Mouse (Mus musculus): ENCODE measurements around the gene Speer4f1. TPM values are rescaled to one million over a fixed set of nuclear protein-coding genes. Genes with fewer than 3 reads are reported as not detected.
"Not testable (repeated sequence)": the region's sequence is repeated elsewhere in the genome, so short reads cannot be mapped to it uniquely, and the experiment has no call there.

The Speer4f1 gene
- polyA plus RNA-seq (2016; fragmentation: Nextera tagmentation; extraction: Ambion mirVana), result not detected in 2 replicates

DNA sequence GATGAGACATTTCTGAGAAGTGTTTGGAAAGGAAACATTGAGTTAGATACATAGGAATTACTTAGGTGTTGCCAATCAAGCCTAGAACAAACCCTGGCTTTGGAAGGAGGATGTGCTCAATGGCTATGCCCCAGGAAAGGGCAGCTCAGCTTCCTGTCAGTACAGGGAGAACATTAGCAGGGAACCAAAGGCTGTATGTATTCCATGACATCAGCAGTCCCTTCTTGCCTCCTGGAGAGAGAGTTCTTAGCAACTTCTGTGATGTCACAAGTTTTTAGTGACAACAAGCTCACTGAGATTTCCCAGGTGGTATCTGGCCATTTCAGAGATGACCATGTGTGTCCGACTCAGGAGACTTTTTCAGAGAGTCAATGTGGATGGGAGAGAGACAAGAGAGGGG lies at the start of gene Speer4f1:
Speer4f1 (plus strand) TSS at position 301 of the 400 bp plus-strand sequence.
- not testable (repeated sequence) for H3K4me3 ChIP-seq; H3K9me3 ChIP-seq; DNase-seq (ENCODE audit: low spot score); H3K4me1 ChIP-seq; H3K27me3 ChIP-seq (ENCODE audit: insufficient read depth, poor library complexity, severe bottlenecking); H3K27ac ChIP-seq; H3K36me3 ChIP-seq
- 69% methylated on average over 1 of the region's 1 CpGs for WGBS

DNA sequence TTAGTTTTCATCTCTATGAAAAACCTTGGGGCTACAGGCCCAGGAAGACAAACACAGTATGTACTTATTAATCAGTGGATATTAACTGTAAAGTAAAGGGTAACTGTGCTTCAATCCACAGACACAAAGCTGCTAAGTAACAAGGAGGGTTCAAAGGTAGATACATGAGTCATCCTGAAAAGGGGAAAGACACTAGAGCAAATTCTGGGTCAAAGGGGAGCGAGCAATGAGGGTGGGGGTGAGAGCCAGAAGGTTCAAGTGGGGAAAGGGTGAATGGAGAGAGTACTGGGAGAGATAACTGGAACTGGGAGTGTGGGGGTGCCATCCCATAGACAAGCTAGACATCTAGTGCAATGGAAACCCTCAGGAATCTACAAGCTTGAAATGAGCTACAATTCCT lies 49.0 kb upstream of the Speer4f1 start:
- no peak overlapping the region for H3K4me3 ChIP-seq
- DNase-seq (ENCODE audit: low spot score), result no peak
- no peaks in the 10 kb centered on the region for H3K27me3 ChIP-seq (ENCODE audit: insufficient read depth, poor library complexity, severe bottlenecking)
- H3K4me1 ChIP-seq, result no peaks in the 10 kb centered on the region
- H3K27ac ChIP-seq, result no peak overlapping the region
- WGBS, result 88% methylated on average over 1 of the region's 1 CpGs
- no peaks in the 10 kb centered on the region for H3K9me3 ChIP-seq
- no peaks in the 10 kb centered on the region for H3K36me3 ChIP-seq

DNA sequence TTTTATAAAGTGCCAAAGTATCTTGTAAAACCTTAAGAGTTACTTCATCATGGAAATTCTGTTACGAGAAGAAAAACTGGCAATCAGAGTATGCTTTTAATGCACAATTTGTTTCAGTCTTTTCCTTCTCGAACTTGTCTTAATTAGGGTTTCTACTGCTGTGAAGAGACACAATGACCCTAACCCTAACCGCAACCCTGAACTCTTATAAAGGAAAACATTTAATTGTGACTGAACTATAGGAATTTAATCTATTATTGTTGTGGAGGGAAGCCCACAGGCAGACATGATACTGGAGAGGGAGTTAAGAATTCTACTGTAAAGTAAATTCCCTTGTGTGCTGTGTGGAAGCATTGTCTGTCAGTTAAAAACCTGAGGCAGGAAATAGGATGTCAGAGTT lies 41.2 kb upstream of the Speer4f1 start:
- WGBS, result 85% methylated on average over 3 of the region's 3 CpGs
- no peak for DNase-seq (ENCODE audit: low spot score)
- Histone ChIP-seq H3K27me3 (ENCODE audit: insufficient read depth, poor library complexity, severe bottlenecking) (no peaks in the 10 kb centered on the region), H3K36me3 (no peaks in the 10 kb centered on the region), H3K4me3 (no peak overlapping the region), H3K4me1 (0 out of 2 replicates have a peak, but pooled peaks cover 6% of the 10 kb centered on the region), H3K27ac (no peak overlapping the region), H3K9me3 (no peaks in the 10 kb centered on the region)

DNA sequence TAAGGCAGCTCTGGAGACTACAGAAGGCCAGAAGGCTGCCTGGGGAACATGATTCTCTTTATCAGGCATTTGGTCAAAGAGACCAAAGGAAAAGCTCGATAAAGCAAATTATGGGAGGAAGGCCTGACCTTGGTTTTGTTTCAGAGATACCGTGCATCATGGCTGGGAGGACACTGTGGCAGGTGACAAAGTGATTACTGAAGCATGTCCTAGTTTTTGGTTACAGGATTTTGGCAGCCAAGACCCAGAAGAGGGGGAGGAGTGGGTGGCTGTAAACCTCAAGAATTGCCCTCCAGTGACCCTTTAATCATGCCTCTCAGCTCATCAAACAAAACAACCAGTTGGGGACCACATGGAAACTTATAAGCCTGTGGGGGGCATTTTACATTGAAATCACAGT lies 39.7 kb upstream of the Speer4f1 start:
- Histone ChIP-seq H3K4me1 (0 out of 2 replicates have a peak, but pooled peaks cover 6% of the 10 kb centered on the region), H3K4me3 (no peak overlapping the region), H3K36me3 (no peaks in the 10 kb centered on the region), H3K27me3 (ENCODE audit: insufficient read depth, poor library complexity, severe bottlenecking) (no peaks in the 10 kb centered on the region), H3K9me3 (no peaks in the 10 kb centered on the region), H3K27ac (no peak overlapping the region)
- DNase-seq (ENCODE audit: low spot score), result no peak
- WGBS, result 53% methylated on average over 2 of the region's 2 CpGs

DNA sequence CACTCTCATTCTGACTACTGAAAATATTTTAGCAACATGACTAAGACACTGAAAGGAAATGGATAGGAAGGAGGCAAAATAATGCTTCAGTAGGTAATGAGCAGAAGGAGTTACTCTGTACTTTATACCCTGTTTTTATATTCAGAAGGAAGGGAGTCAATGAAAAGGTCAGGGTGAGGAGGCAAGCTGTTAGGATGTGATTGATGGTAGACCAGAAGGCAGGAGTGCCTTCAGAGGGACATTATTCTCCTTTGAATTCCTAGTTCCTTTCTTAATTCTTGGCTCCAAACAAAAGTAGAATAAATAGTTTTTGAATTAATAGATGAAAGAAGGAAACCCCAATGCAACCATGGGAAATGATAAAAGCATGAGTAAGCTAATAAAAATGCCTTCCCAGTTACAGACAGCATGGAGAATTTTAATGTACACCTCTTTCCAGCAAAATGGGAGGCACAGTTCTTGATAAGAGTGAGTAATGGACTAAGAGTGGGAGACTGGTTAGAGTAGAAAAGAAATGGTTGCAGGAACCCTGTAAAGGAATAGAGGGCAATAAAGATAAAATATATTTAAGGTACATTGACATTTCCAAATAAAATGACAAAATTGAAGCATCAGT lies 36.3 kb upstream of the Speer4f1 start:
- Histone ChIP-seq H3K4me1 (0 out of 2 replicates have a peak, but pooled peaks cover 6% of the 10 kb centered on the region), H3K4me3 (no peak overlapping the region), H3K27me3 (ENCODE audit: insufficient read depth, poor library complexity, severe bottlenecking) (no peaks in the 10 kb centered on the region), H3K27ac (no peak overlapping the region), H3K9me3 (no peaks in the 10 kb centered on the region), H3K36me3 (no peaks in the 10 kb centered on the region)
- DNase-seq (ENCODE audit: low spot score), result no peak

DNA sequence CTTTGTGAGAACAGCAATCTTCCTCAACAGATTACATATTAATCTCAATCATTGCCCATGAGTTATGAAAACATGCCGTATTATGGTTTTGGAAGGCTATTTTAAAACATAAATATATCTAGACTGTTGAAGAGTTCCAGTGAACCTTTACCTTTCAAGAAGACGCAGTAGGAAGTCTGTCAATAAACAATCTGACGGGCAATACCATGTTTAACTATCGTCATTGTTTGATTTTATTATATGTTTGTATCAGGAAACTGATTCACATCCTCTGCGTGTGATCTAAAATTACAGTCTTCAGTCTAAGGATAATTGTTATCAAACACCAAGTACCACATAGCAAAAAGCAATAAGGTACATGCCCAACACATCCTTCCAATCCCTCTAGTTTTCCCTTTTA lies 21.8 kb upstream of the Speer4f1 start:
- H3K36me3 ChIP-seq, result no peaks in the 10 kb centered on the region
- H3K4me3 ChIP-seq, result no peak overlapping the region
- H3K27me3 ChIP-seq (ENCODE audit: insufficient read depth, poor library complexity, severe bottlenecking), result no peaks in the 10 kb centered on the region
- no peak overlapping the region for H3K27ac ChIP-seq
- H3K4me1 ChIP-seq, result peaks cover 2% of the 10 kb centered on the region; the same call in 1 of the 2 replicates
- no peaks in the 10 kb centered on the region for H3K9me3 ChIP-seq
- DNase-seq (ENCODE audit: low spot score), result no peak
- WGBS, result 80% methylated on average over 5 of the region's 5 CpGs

DNA sequence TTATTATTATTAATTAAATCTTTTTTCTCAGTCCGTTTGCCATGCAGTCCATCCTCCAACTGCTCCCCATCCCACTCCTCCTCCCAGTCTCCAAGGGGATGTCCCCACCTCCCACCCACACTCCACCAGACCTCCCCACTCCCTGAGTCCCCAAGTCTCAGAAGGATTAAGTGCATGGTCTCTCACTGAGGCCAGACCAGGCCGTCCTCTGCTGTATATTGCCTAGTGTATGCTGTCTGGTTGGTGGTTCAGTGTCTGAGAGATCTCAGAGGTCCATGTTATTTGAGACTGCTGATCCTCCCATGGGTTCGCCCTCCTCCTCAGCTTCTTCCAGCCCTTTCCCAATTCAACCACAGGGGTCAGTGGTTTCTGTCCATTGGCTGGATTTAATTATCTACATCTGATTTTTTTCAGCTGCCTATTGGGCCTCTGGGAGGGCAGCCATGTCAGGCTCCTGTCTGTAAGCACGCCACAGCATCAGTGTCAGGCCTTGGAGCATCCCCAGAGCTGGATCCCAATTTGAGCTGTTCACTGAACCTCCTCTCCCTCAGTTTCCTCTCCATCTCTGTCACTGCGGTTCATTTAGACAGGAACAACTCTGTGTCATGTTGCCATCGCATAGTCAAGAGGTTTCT lies 20.8 kb upstream of the Speer4f1 start:
- H3K36me3 ChIP-seq, result no peaks in the 10 kb centered on the region
- H3K27ac ChIP-seq, result no peak overlapping the region
- H3K27me3 ChIP-seq (ENCODE audit: insufficient read depth, poor library complexity, severe bottlenecking), result no peaks in the 10 kb centered on the region
- no peak overlapping the region for H3K4me3 ChIP-seq
- peaks cover 2% of the 10 kb centered on the region; the same call in 1 of the 2 replicates for H3K4me1 ChIP-seq
- no peak for DNase-seq (ENCODE audit: low spot score)
- WGBS, result 72% methylated on average over 6 of the region's 6 CpGs
- H3K9me3 ChIP-seq, result no peaks in the 10 kb centered on the region

DNA sequence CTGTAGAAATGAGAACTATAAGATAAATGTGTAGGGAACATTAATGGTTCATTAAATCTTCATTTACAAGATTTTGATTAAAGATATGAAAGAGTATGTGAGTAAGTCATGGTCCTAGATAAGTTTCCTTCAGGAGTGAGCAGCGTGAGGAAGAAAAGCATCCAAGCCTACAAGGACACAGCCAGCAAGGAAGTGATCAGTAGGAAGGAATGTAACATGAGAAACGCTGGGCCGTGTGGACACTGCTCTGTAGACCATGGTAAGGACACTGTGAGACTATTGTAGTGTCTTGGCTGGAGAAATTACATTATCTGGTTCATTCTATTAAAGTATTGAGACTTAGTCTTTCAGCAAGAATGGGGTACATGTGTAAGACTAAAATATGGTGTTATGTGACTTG lies 19.2 kb upstream of the Speer4f1 start:
- no peaks in the 10 kb centered on the region for H3K27me3 ChIP-seq (ENCODE audit: insufficient read depth, poor library complexity, severe bottlenecking)
- no peak overlapping the region for H3K27ac ChIP-seq
- H3K9me3 ChIP-seq, result no peaks in the 10 kb centered on the region
- H3K4me1 ChIP-seq, result peaks cover 2% of the 10 kb centered on the region; the same call in 1 of the 2 replicates
- no peaks in the 10 kb centered on the region for H3K36me3 ChIP-seq
- DNase-seq (ENCODE audit: low spot score), result no peak
- no peak overlapping the region for H3K4me3 ChIP-seq
- WGBS, result 53% methylated on average over 3 of the region's 3 CpGs

DNA sequence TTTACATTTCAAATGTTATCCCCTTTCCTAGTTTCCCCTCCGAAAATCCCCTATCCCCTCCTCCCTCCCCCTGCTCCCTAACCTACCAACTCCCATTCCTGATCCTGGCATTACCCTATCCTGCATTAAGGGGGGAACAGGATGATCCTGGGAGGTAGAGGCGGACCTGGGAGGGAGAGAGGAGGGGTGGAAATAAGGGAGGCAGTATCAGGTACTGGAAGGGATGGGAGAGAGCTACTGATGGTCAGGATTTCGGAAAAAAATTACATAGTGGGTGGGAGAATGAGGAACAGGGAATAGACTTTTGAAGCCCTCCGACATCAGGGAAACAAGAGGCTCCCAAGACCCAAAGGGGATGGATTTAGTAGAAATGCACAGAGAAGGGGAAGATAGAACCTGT lies 7.8 kb upstream of the Speer4f1 start:
- not testable (repeated sequence) for H3K4me3 ChIP-seq; H3K36me3 ChIP-seq; H3K27ac ChIP-seq; H3K4me1 ChIP-seq; H3K27me3 ChIP-seq (ENCODE audit: insufficient read depth, poor library complexity, severe bottlenecking); H3K9me3 ChIP-seq
- peak; percentile 77 for DNase-seq (ENCODE audit: low spot score)
- 63% methylated on average over 4 of the region's 4 CpGs for WGBS

DNA sequence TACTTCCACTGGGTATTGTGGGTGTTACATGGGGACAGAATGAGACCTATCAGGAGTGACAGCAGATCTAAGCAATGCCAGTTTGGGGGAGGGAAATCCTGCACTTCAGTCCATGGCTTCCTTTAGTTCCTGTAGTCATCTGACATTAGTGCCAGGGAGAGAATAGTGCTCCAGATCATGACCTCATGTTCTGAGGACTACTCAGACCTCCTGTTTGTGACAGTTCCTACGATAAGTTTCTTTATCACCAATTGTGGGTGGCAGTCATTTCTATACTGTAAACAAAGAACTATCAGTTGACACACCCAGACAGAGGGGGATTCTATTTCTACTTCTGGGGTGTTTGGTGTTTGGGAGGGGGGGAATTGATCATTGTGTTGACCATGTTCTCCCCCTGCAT lies 578 bp downstream of the Speer4f1 start:
- H3K9me3 ChIP-seq, result no peaks in the 10 kb centered on the region
- H3K4me3 ChIP-seq, result no peak overlapping the region
- no peak overlapping the region for H3K27ac ChIP-seq
- no peak for DNase-seq (ENCODE audit: low spot score)
- H3K4me1 ChIP-seq, result no peaks in the 10 kb centered on the region
- H3K36me3 ChIP-seq, result no peaks in the 10 kb centered on the region
- H3K27me3 ChIP-seq (ENCODE audit: insufficient read depth, poor library complexity, severe bottlenecking), result no peaks in the 10 kb centered on the region
- WGBS, result 53% methylated on average over 1 of the region's 1 CpGs

DNA sequence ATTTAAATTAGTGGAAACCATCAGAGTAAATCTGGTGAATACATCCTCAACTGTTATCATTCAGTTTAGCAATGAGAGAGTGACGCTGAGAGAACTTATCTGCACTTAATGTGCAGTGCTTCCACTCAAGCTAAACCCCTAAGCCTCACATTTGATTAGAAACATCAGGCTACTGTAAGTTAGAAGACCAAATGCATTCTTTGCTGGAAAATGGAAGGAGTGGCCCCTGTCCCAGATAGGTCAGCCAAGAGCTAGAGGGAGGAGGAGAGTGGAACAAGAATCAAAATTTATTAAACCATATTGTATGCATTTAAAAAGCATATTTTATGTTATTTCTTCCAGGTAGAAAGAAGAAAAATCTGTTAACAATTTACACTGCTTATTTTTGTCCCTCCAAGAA lies 14.0 kb downstream of the Speer4f1 start:
- Histone ChIP-seq H3K4me3 (no peak overlapping the region), H3K27me3 (ENCODE audit: insufficient read depth, poor library complexity, severe bottlenecking) (no peaks in the 10 kb centered on the region), H3K27ac (no peak overlapping the region), H3K36me3 (no peaks in the 10 kb centered on the region), H3K4me1 (no peaks in the 10 kb centered on the region), H3K9me3 (no peaks in the 10 kb centered on the region)
- DNase-seq (ENCODE audit: low spot score), result no peak
- 29% methylated on average over 1 of the region's 1 CpGs for WGBS

DNA sequence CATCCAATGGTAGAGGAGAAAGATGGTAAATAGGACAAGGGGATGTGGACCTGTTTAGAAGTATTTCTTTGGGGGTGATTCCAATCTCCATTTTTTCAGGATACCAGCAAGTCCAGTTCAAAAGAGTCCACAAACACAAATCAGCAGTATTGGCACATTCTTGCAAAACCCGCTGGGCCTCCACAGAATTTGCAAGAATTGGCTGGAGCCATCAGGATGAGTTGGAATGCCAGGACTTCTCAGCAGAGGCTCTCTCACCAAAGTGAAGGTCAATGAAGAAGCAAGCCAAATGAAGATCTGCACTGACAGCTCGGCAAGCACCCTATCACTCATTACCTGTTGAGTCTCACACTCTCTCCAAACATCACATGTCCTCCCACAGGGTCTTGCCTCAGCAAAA lies 19.7 kb downstream of the Speer4f1 start:
- DNase-seq (ENCODE audit: low spot score), result no peak
- Histone ChIP-seq H3K4me3 (no peak overlapping the region), H3K36me3 (no peaks in the 10 kb centered on the region), H3K27me3 (ENCODE audit: insufficient read depth, poor library complexity, severe bottlenecking) (no peaks in the 10 kb centered on the region), H3K27ac (no peak overlapping the region), H3K4me1 (no peaks in the 10 kb centered on the region), H3K9me3 (no peaks in the 10 kb centered on the region)
- WGBS, result 74% methylated on average over 2 of the region's 2 CpGs

DNA sequence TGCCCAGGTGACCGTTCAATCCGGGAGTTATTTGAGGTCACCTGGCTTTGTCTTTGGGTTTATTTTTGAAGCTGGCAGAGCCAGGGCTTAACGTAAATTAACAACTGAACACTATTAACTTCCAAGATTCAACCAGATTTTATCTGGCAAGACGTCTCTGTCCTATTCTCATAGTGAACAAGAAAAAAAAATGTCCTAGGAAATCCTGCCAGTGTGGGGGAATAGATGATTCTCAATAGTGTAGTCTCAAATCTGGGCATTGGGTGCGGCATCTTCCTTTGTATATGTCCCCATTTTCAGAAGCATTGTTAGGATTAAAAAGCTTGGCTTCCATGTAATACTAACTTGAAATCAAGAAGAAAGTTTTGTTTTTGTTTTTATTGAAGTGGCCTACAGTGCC lies 20.8 kb downstream of the Speer4f1 start:
- H3K27me3 ChIP-seq (ENCODE audit: insufficient read depth, poor library complexity, severe bottlenecking), result no peaks in the 10 kb centered on the region
- no peaks in the 10 kb centered on the region for H3K36me3 ChIP-seq
- no peaks in the 10 kb centered on the region for H3K4me1 ChIP-seq
- no peak overlapping the region for H3K27ac ChIP-seq
- no peak for DNase-seq (ENCODE audit: low spot score)
- H3K9me3 ChIP-seq, result no peaks in the 10 kb centered on the region
- 78% methylated on average over 5 of the region's 5 CpGs for WGBS
- H3K4me3 ChIP-seq, result no peak overlapping the region

DNA sequence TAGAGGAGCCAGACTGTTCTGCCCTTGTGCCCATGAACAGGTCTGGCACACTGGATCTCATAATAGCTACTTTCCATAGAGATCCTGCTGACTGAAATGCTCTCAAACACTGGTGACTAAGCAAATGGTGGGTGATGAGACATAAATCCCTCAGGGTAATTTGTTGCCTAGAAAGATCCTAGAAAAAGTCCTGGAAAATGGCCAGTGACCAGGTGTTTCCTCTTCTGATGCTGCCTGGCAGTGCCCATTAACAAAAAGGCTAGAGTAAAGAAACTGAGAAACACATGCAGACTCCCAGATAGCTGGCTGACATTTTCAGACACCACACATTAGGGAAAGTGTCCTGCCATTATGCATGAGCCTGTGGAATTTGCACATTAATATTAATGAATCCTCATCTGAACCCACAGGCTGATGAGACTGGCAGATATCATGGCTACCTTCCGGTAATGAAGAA lies 24.0 kb downstream of the Speer4f1 start:
- WGBS, result 81% methylated on average over 1 of the region's 1 CpGs

More for the DNA sequence above, 24.0 kb downstream of the Speer4f1 start:
- DNase-seq (ENCODE audit: low spot score), result no peak
- Histone ChIP-seq H3K36me3 (no peaks in the 10 kb centered on the region), H3K4me3 (no peak overlapping the region), H3K27me3 (ENCODE audit: insufficient read depth, poor library complexity, severe bottlenecking) (no peaks in the 10 kb centered on the region), H3K4me1 (no peaks in the 10 kb centered on the region), H3K27ac (no peak overlapping the region), H3K9me3 (no peaks in the 10 kb centered on the region)
